Mouse (Mus musculus): ENCODE results near the gene Atp6v1g1. TPM values are rescaled to one million over a fixed set of nuclear protein-coding genes. Genes with fewer than 3 reads are reported as not detected.

Gene Atp6v1g1
- polyA plus RNA-seq, 1 experiment from 2014 or later = 362 TPM

DNA sequence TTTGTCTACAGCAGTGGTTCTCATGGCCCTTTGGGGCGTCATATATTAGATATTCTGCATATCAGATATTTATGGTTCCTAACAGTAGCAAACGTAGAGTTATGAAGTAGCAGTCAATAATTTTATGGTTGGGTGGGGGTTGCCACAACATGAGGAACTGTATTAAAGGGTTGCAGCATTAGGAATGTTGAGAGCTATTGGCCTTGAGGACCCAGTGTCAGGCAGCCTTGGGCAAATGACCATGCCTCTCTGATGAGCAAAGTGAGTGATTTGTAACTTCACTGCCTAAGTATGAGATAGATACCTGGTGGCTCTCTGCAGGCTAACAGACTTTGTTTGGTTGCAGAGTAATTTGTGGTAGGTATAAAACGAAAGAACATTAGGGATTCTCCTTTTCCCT is 6.3 kb downstream of the Atp6v1g1 start:
- H3K9ac ChIP-seq (replicated peaks; ENCODE audit: low read length) = no peak overlapping the region
- no peak overlapping the region for H3K4me2 ChIP-seq (ENCODE audit: low read depth, low read length)
- H3K27me3 ChIP-seq (ENCODE audit: control insufficient read depth, insufficient read depth, low read length) = no peaks in the 10 kb centered on the region
- DNase-seq (ENCODE audit: low spot score) (no peak), ATAC-seq (replicated peaks; ENCODE audit: insufficient number of reproducible peaks, low FRiP score, low TSS enrichment, low read depth) (no peak)
- WGBS = 90% methylated on average over 3 of the region's 3 CpGs
- no peaks in the 10 kb centered on the region for H3K4me1 ChIP-seq (ENCODE audit: control insufficient read depth, insufficient read depth, low read length)
- no peak overlapping the region for H3K27ac ChIP-seq (replicated peaks; ENCODE audit: low read depth, low read length)
- no peak overlapping the region for H3K4me3 ChIP-seq (ENCODE audit: low read depth, low read length)
- H3K36me3 ChIP-seq (replicated peaks; ENCODE audit: control insufficient read depth, insufficient read depth, low read depth, low read length) = peaks cover 3% of the 10 kb centered on the region
- H3K9me3 ChIP-seq (replicated peaks; ENCODE audit: control insufficient read depth, low read length) = no peaks in the 10 kb centered on the region

DNA sequence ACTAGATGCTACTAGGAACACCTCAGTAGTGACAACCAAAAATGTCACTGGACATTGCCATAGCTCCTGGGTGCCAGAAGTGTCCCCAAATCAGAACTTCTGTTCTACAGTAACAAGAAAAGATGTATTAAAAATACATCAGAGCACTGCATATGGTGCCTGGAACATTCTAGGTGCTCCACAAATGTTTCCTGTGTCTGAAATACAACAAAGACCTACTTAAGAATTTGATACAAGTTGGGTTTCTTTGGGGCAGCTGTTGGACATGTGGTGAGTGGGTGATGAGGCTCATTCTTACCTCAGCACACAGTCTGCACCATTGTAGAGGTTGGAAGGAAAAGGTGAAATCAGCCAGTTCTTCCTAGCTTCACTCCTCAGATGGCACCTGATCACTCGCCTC is 8.3 kb downstream of the Atp6v1g1 start:
- no peaks in the 10 kb centered on the region for H3K27me3 ChIP-seq (ENCODE audit: control insufficient read depth, insufficient read depth, low read length)
- no peaks in the 10 kb centered on the region for H3K9me3 ChIP-seq (replicated peaks; ENCODE audit: control insufficient read depth, low read length)
- WGBS = 75% methylated on average over 1 of the region's 1 CpGs
- H3K4me2 ChIP-seq (ENCODE audit: low read depth, low read length) = no peak overlapping the region
- H3K36me3 ChIP-seq (replicated peaks; ENCODE audit: control insufficient read depth, insufficient read depth, low read depth, low read length) = peaks cover 3% of the 10 kb centered on the region
- H3K4me1 ChIP-seq (ENCODE audit: control insufficient read depth, insufficient read depth, low read length) = peaks cover 4% of the 10 kb centered on the region; the same call in 1 of the 2 replicates
- no peak for DNase-seq (ENCODE audit: low spot score)
- H3K4me3 ChIP-seq (ENCODE audit: low read depth, low read length) = no peak overlapping the region
- no peak overlapping the region for H3K9ac ChIP-seq (replicated peaks; ENCODE audit: low read length)
- ATAC-seq (replicated peaks; ENCODE audit: insufficient number of reproducible peaks, low FRiP score, low TSS enrichment, low read depth) = no peak
- H3K27ac ChIP-seq (replicated peaks; ENCODE audit: low read depth, low read length) = no peak overlapping the region

DNA sequence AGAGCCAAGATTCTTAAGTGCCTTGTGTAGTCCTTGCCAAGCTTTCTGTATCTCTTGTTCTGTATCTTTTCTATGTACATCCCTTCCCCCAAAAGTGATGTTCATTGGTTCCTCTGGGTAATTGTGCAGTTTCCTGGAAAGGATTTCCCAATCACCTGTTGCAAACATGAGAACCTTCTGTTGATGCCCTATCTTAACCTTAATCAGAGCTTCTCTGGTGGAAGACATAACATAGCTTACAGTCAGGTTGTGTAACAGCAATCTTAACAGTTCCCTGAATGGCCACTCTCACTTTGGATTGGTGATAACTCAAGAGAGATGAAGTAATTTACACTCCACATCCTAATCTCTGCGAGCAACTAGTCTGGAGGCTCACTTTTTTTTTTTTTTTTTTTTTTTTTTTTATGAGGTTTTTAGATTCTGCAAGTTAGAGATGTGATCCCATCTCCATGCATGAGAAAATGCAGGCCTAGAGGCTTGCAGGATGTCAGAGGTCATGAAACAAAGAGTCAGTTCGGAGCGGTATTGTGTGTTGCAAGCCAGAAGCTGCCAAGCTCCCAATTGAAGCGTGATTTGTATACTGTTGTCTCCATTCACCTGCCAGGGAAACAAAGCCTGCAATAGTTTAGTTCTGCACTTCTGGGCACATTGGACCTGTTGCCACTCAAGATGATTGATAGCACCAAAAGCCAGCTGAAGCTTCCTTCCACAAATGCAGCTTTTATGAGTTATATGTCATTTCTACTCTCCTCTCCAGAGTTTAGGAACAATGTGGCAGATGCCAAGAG is 9.4 kb downstream of the Atp6v1g1 start:
- WGBS = 70% methylated on average over 4 of the region's 4 CpGs
- peaks cover 2% of the 10 kb centered on the region for H3K36me3 ChIP-seq (replicated peaks; ENCODE audit: control insufficient read depth, insufficient read depth, low read depth, low read length)

DNA sequence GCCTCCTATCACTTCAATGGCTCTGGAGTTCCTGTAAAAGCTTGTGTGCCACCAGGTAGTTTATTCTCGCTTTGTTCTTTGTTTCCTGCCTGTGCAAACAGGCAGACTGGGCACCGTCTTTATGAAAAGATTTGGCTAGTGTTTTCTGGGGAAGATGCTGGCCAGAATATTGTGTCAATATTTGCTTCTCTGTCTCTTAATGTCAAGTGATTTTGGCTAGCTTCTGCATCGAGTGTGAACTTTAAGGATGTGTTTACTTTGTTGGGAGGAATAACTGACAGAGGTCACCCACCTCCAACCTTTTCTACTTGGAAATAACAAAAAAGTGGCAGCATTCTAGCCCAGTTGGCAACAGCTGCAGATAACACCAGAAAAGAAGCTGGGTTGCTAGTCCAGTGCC is 10.0 kb downstream of the Atp6v1g1 start:
- no peak for ATAC-seq (replicated peaks; ENCODE audit: insufficient number of reproducible peaks, low FRiP score, low TSS enrichment, low read depth)

More for the DNA sequence above, 9.4 kb downstream of the Atp6v1g1 start:
- Histone ChIP-seq H3K4me1 (ENCODE audit: control insufficient read depth, insufficient read depth, low read length) (peaks cover 4% of the 10 kb centered on the region; the same call in 1 of the 2 replicates), H3K4me3 (ENCODE audit: low read depth, low read length) (no peak overlapping the region), H3K27me3 (ENCODE audit: control insufficient read depth, insufficient read depth, low read length) (no peaks in the 10 kb centered on the region), H3K4me2 (ENCODE audit: low read depth, low read length) (no peak overlapping the region), H3K9ac (replicated peaks; ENCODE audit: low read length) (no peak overlapping the region), H3K9me3 (replicated peaks; ENCODE audit: control insufficient read depth, low read length) (no peaks in the 10 kb centered on the region), H3K27ac (replicated peaks; ENCODE audit: low read depth, low read length) (no peak overlapping the region)
- DNase-seq (ENCODE audit: low spot score) = no peak
- ATAC-seq (replicated peaks; ENCODE audit: insufficient number of reproducible peaks, low FRiP score, low TSS enrichment, low read depth) = no peak

DNA sequence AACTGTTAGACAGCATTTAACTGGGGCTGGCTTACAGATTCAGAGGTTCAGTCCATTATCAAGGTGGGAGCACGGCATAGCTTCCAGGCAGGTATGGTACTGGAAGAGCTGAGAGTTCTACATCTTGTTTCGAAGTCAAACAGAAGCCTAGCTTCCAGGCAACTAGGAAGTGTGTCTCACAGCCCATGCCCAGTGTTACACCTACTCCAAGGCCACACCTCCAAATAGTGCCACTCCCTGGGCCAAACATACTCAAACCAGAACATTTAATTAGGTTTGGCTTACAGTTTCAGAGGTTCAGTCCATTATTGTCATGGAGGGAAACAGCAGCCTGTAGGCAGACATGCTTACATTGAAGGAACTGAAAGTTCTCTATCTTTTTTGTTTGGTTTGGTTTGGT is 10.5 kb downstream of the Atp6v1g1 start:
- Histone ChIP-seq H3K27me3 (ENCODE audit: control insufficient read depth, insufficient read depth, low read length) (no peaks in the 10 kb centered on the region), H3K4me1 (ENCODE audit: control insufficient read depth, insufficient read depth, low read length) (peaks cover 6% of the 10 kb centered on the region; the same call in 1 of the 2 replicates), H3K27ac (replicated peaks; ENCODE audit: low read depth, low read length) (no peak overlapping the region), H3K9ac (replicated peaks; ENCODE audit: low read length) (no peak overlapping the region), H3K4me2 (ENCODE audit: low read depth, low read length) (no peak overlapping the region), H3K9me3 (replicated peaks; ENCODE audit: control insufficient read depth, low read length) (no peaks in the 10 kb centered on the region), H3K36me3 (replicated peaks; ENCODE audit: control insufficient read depth, insufficient read depth, low read depth, low read length) (no peaks in the 10 kb centered on the region; the same call in none of the 2 replicates), H3K4me3 (ENCODE audit: low read depth, low read length) (no peak overlapping the region)
- whole genome bisulfite sequencing = 87% methylated on average over 2 of the region's 2 CpGs
- ATAC-seq (replicated peaks; ENCODE audit: insufficient number of reproducible peaks, low FRiP score, low TSS enrichment, low read depth) (no peak), DNase-seq (ENCODE audit: low spot score) (no peak)

More for the DNA sequence above, 10.0 kb downstream of the Atp6v1g1 start:
- DNase-seq (ENCODE audit: low spot score) = no peak
- Histone ChIP-seq H3K27me3 (ENCODE audit: control insufficient read depth, insufficient read depth, low read length) (no peaks in the 10 kb centered on the region), H3K9ac (replicated peaks; ENCODE audit: low read length) (no peak overlapping the region), H3K27ac (replicated peaks; ENCODE audit: low read depth, low read length) (no peak overlapping the region), H3K36me3 (replicated peaks; ENCODE audit: control insufficient read depth, insufficient read depth, low read depth, low read length) (no peaks in the 10 kb centered on the region; the same call in none of the 2 replicates), H3K4me1 (ENCODE audit: control insufficient read depth, insufficient read depth, low read length) (peaks cover 6% of the 10 kb centered on the region; the same call in 1 of the 2 replicates), H3K4me2 (ENCODE audit: low read depth, low read length) (no peak overlapping the region), H3K9me3 (replicated peaks; ENCODE audit: control insufficient read depth, low read length) (no peaks in the 10 kb centered on the region), H3K4me3 (ENCODE audit: low read depth, low read length) (no peak overlapping the region)
- WGBS = 62% methylated on average over 3 of the region's 3 CpGs

DNA sequence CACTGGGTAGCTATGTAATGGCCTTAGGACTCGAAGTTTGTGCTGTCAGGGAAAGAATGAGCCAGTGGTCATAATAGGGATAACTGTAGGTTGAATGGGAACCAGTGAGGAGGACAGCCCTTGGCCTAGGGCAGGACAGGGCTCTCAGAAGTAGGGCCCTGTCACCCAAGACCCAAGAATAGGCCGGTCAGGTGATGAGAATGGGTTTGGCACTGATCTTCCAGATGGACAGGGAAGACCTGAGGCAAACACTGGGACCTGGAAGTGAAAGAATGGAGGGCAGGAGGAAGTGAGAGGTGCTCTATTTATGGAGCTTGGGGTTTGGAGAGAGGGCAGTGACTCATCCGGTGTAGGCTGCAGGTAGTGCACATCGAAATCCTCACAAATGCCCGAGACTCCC is 12.1 kb downstream of the Atp6v1g1 start:
- H3K27ac ChIP-seq (replicated peaks; ENCODE audit: low read depth, low read length) = no peak overlapping the region
- no peak overlapping the region for H3K4me2 ChIP-seq (ENCODE audit: low read depth, low read length)
- H3K4me1 ChIP-seq (ENCODE audit: control insufficient read depth, insufficient read depth, low read length) = peaks cover 6% of the 10 kb centered on the region; the same call in 1 of the 2 replicates

DNA sequence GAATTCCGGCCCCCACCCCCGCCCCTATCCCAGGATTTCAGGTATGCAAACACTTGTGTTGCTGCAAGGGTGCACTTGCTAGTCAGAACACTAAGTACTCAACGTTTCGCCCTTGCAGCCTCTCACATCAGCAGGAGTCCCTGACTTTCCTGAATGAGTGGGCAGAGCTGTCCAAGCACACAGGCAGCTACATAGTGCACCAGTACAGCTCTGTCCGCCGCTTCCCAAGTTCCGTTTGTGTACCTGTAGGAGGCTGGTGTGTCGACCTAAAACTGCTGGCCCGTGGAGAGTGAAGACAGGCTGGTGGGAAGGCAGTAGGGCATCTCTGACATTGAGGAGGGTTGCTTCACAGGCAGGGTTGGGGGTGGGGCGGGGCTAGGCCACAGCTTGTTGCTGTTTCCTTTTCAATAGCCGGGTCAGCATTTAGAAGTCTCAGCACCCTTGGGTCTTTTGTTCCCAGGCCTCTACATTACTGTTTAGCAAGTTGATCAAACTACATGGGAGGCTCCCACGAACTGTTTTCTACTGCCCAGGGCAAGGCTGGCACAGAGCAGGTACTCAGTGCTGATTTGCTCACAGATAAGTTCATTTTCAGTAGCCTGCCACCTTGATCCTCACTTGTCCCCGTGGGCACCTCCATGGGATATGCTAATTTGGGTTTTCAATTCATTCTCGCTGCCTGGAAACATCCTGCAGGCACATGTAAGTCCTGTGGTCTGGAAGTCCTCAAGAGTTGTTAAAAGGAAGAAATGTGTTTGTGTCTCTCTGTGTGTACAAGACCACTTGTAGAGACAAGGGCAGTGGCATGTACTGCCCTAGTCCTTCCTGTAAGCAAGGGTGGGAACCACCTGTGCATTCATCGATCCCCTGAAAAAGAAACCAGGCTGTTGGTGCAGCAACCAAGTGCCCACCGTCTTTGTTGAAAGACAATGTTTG is 12.8 kb downstream of the Atp6v1g1 start:
- no peak overlapping the region for H3K4me3 ChIP-seq (ENCODE audit: low read depth, low read length)

More for the DNA sequence above, 12.1 kb downstream of the Atp6v1g1 start:
- WGBS = 66% methylated on average over 5 of the region's 5 CpGs
- H3K36me3 ChIP-seq (replicated peaks; ENCODE audit: control insufficient read depth, insufficient read depth, low read depth, low read length) = no peaks in the 10 kb centered on the region; the same call in none of the 2 replicates
- no peak overlapping the region for H3K9ac ChIP-seq (replicated peaks; ENCODE audit: low read length)
- ATAC-seq (replicated peaks; ENCODE audit: insufficient number of reproducible peaks, low FRiP score, low TSS enrichment, low read depth) (no peak), DNase-seq (ENCODE audit: low spot score) (no peak)
- H3K9me3 ChIP-seq (replicated peaks; ENCODE audit: control insufficient read depth, low read length) = no peaks in the 10 kb centered on the region
- H3K4me3 ChIP-seq (ENCODE audit: low read depth, low read length) = no peak overlapping the region
- H3K27me3 ChIP-seq (ENCODE audit: control insufficient read depth, insufficient read depth, low read length) = no peaks in the 10 kb centered on the region

More for the DNA sequence above, 12.8 kb downstream of the Atp6v1g1 start:
- H3K9ac ChIP-seq (replicated peaks; ENCODE audit: low read length) = no peak overlapping the region; the same call in 1 of the 2 replicates
- H3K27me3 ChIP-seq (ENCODE audit: control insufficient read depth, insufficient read depth, low read length) = no peaks in the 10 kb centered on the region
- H3K36me3 ChIP-seq (replicated peaks; ENCODE audit: control insufficient read depth, insufficient read depth, low read depth, low read length) = no peaks in the 10 kb centered on the region; the same call in none of the 2 replicates
- no peak overlapping the region for H3K4me2 ChIP-seq (ENCODE audit: low read depth, low read length)
- DNase-seq (ENCODE audit: low spot score) = no peak
- WGBS = 23% methylated on average over 16 of the region's 16 CpGs
- no peak overlapping the region for H3K27ac ChIP-seq (replicated peaks; ENCODE audit: low read depth, low read length)
- H3K9me3 ChIP-seq (replicated peaks; ENCODE audit: control insufficient read depth, low read length) = no peaks in the 10 kb centered on the region
- peaks cover 6% of the 10 kb centered on the region; the same call in 1 of the 2 replicates for H3K4me1 ChIP-seq (ENCODE audit: control insufficient read depth, insufficient read depth, low read length)
- ATAC-seq (replicated peaks; ENCODE audit: insufficient number of reproducible peaks, low FRiP score, low TSS enrichment, low read depth) = no peak
